Mouse (Mus musculus): Measurements from ENCODE around the gene Cenpl. TPM values are rescaled to one million over a fixed set of nuclear protein-coding genes. Genes with fewer than 3 reads are reported as not detected.
"Not testable (repeated sequence)": the region's sequence is repeated elsewhere in the genome, so short reads cannot be mapped to it uniquely, and the experiment has no call there.

Cenpl gene
- polyA plus RNA-seq (2015; fragmentation: Nextera tagmentation; extraction: Ambion mirVana): 37.1 and 38.6 TPM in 2 replicates

GRCm38 (mm10) chr1:161070352-161071271, at the start of gene Cenpl, which contains the start of gene Dars2:
TSS of gene Cenpl (plus strand) at chr1:161070713.
TSS of gene Dars2 (minus strand) at chr1:161070658.
- under 1% methylated on average over 57 of the region's 57 CpGs for WGBS (ENCODE audit: insufficient replicate concordance)
- ATAC-seq (ENCODE audit: low read depth): peak; percentile 92
- H3K4me3 ChIP-seq (ENCODE audit: low read depth, low read length): peak within 1 kb of the TSS; percentile 94

GRCm38 (mm10) chr1:161025410-161026210, 44.9 kb upstream of the Cenpl start:
- no peak for ATAC-seq (ENCODE audit: low read depth)
- H3K9me3 ChIP-seq (replicated peaks; ENCODE audit: control insufficient read depth, low read length): no peaks in the 10 kb centered on the region
- no peaks in the 10 kb centered on the region for H3K36me3 ChIP-seq (ENCODE audit: control insufficient read depth, insufficient read depth)

More at GRCm38 (mm10) chr1:161070352-161071271, at the start of gene Cenpl, which contains the start of gene Dars2:
- H3K27me3 ChIP-seq (ENCODE audit: control insufficient read depth, insufficient read depth, low read depth, low read length): no peaks in the 10 kb centered on the region
- H3K36me3 ChIP-seq (ENCODE audit: control insufficient read depth, insufficient read depth): peaks cover 8% of the 10 kb centered on the region
- peak within 1 kb of the TSS; percentile 95 for H3K9ac ChIP-seq (ENCODE audit: low read depth, low read length)
- H3K4me1 ChIP-seq (ENCODE audit: control insufficient read depth, low read depth, low read length): peaks cover 34% of the 10 kb centered on the region
- H3K4me2 ChIP-seq (ENCODE audit: low read depth, low read length): peak within 1 kb of the TSS; percentile 85
- H3K27ac ChIP-seq (ENCODE audit: low read length): peak within 1 kb of the TSS; percentile 88
- no peaks in the 10 kb centered on the region for H3K9me3 ChIP-seq (replicated peaks; ENCODE audit: control insufficient read depth, low read length)

GRCm38 (mm10) chr1:161027196-161027595, 43.3 kb upstream of the Cenpl start:
- no peak for ATAC-seq (ENCODE audit: low read depth)
- no peak overlapping the region for H3K4me3 ChIP-seq (ENCODE audit: low read depth, low read length)
- WGBS (ENCODE audit: insufficient replicate concordance): 43% methylated on average over 2 of the region's 2 CpGs

More at GRCm38 (mm10) chr1:161025410-161026210, 44.9 kb upstream of the Cenpl start:
- H3K4me1 ChIP-seq (ENCODE audit: control insufficient read depth, low read depth, low read length): no peaks in the 10 kb centered on the region
- 79% methylated on average over 5 of the region's 5 CpGs for WGBS (ENCODE audit: insufficient replicate concordance)
- H3K27me3 ChIP-seq (ENCODE audit: control insufficient read depth, insufficient read depth, low read depth, low read length): no peaks in the 10 kb centered on the region
- no peak overlapping the region for H3K9ac ChIP-seq (ENCODE audit: low read depth, low read length)
- no peak overlapping the region for H3K4me2 ChIP-seq (ENCODE audit: low read depth, low read length)
- H3K27ac ChIP-seq (ENCODE audit: low read length): no peak overlapping the region
- no peak overlapping the region for H3K4me3 ChIP-seq (ENCODE audit: low read depth, low read length)

GRCm38 (mm10) chr1:161028427-161028826, 42.1 kb upstream of the Cenpl start:
- not testable (repeated sequence) for H3K27ac ChIP-seq (ENCODE audit: low read length); H3K27me3 ChIP-seq (ENCODE audit: control insufficient read depth, insufficient read depth, low read depth, low read length); ATAC-seq (ENCODE audit: low read depth); H3K4me2 ChIP-seq (ENCODE audit: low read depth, low read length); H3K36me3 ChIP-seq (ENCODE audit: control insufficient read depth, insufficient read depth); H3K4me3 ChIP-seq (ENCODE audit: low read depth, low read length); H3K4me1 ChIP-seq (ENCODE audit: control insufficient read depth, low read depth, low read length); H3K9ac ChIP-seq (ENCODE audit: low read depth, low read length); H3K9me3 ChIP-seq (replicated peaks; ENCODE audit: control insufficient read depth, low read length)
- 68% methylated on average over 1 of the region's 1 CpGs for WGBS (ENCODE audit: insufficient replicate concordance)

More at GRCm38 (mm10) chr1:161027196-161027595, 43.3 kb upstream of the Cenpl start:
- Histone ChIP-seq H3K27me3 (ENCODE audit: control insufficient read depth, insufficient read depth, low read depth, low read length) (no peaks in the 10 kb centered on the region), H3K4me2 (ENCODE audit: low read depth, low read length) (no peak overlapping the region), H3K27ac (ENCODE audit: low read length) (no peak overlapping the region), H3K9me3 (replicated peaks; ENCODE audit: control insufficient read depth, low read length) (no peaks in the 10 kb centered on the region), H3K9ac (ENCODE audit: low read depth, low read length) (no peak overlapping the region), H3K4me1 (ENCODE audit: control insufficient read depth, low read depth, low read length) (no peaks in the 10 kb centered on the region), H3K36me3 (ENCODE audit: control insufficient read depth, insufficient read depth) (no peaks in the 10 kb centered on the region)

- 68% methylated on average over 3 of the region's 3 CpGs for WGBS (ENCODE audit: insufficient replicate concordance)
- H3K36me3 ChIP-seq (ENCODE audit: control insufficient read depth, insufficient read depth): no peaks in the 10 kb centered on the region
- no peaks in the 10 kb centered on the region for H3K27me3 ChIP-seq (ENCODE audit: control insufficient read depth, insufficient read depth, low read depth, low read length)
- H3K4me1 ChIP-seq (ENCODE audit: control insufficient read depth, low read depth, low read length): peaks cover 11% of the 10 kb centered on the region
- no peak overlapping the region for H3K4me2 ChIP-seq (ENCODE audit: low read depth, low read length)
- H3K9me3 ChIP-seq (replicated peaks; ENCODE audit: control insufficient read depth, low read length): no peaks in the 10 kb centered on the region
- H3K9ac ChIP-seq (ENCODE audit: low read depth, low read length): no peak overlapping the region
- no peak overlapping the region for H3K27ac ChIP-seq (ENCODE audit: low read length)
- no peak overlapping the region for H3K4me3 ChIP-seq (ENCODE audit: low read depth, low read length)
- ATAC-seq (ENCODE audit: low read depth): no peak
These were observed 40.5 kb upstream of the Cenpl start for GRCm38 (mm10) chr1:161030058-161030457.

GRCm38 (mm10) chr1:161031881-161032280, 38.6 kb upstream of the Cenpl start:
- no peaks in the 10 kb centered on the region for H3K27me3 ChIP-seq (ENCODE audit: control insufficient read depth, insufficient read depth, low read depth, low read length)
- H3K36me3 ChIP-seq (ENCODE audit: control insufficient read depth, insufficient read depth): peaks cover 10% of the 10 kb centered on the region
- no peaks in the 10 kb centered on the region for H3K9me3 ChIP-seq (replicated peaks; ENCODE audit: control insufficient read depth, low read length)
- H3K9ac ChIP-seq (ENCODE audit: low read depth, low read length): no peak overlapping the region
- no peak overlapping the region for H3K4me2 ChIP-seq (ENCODE audit: low read depth, low read length)
- no peak overlapping the region for H3K27ac ChIP-seq (ENCODE audit: low read length)
- 86% methylated on average over 9 of the region's 9 CpGs for WGBS (ENCODE audit: insufficient replicate concordance)
- ATAC-seq (ENCODE audit: low read depth): no peak
- peaks cover 14% of the 10 kb centered on the region for H3K4me1 ChIP-seq (ENCODE audit: control insufficient read depth, low read depth, low read length)
- no peak overlapping the region for H3K4me3 ChIP-seq (ENCODE audit: low read depth, low read length)

- WGBS (ENCODE audit: insufficient replicate concordance): 63% methylated on average over 7 of the region's 7 CpGs
- H3K27me3 ChIP-seq (ENCODE audit: control insufficient read depth, insufficient read depth, low read depth, low read length): no peaks in the 10 kb centered on the region
- H3K9ac ChIP-seq (ENCODE audit: low read depth, low read length): no peak overlapping the region
- H3K9me3 ChIP-seq (replicated peaks; ENCODE audit: control insufficient read depth, low read length): no peaks in the 10 kb centered on the region
- no peak overlapping the region for H3K27ac ChIP-seq (ENCODE audit: low read length)
- no peak overlapping the region for H3K4me2 ChIP-seq (ENCODE audit: low read depth, low read length)
- peaks cover 13% of the 10 kb centered on the region for H3K36me3 ChIP-seq (ENCODE audit: control insufficient read depth, insufficient read depth)
- no peak for ATAC-seq (ENCODE audit: low read depth)
- peaks cover 15% of the 10 kb centered on the region for H3K4me1 ChIP-seq (ENCODE audit: control insufficient read depth, low read depth, low read length)
- no peak overlapping the region for H3K4me3 ChIP-seq (ENCODE audit: low read depth, low read length)
These were observed 38.2 kb upstream of the Cenpl start for GRCm38 (mm10) chr1:161032345-161032744.

GRCm38 (mm10) chr1:161033856-161034434, 36.6 kb upstream of the Cenpl start:
- no peaks in the 10 kb centered on the region for H3K9me3 ChIP-seq (replicated peaks; ENCODE audit: control insufficient read depth, low read length)
- H3K27ac ChIP-seq (ENCODE audit: low read length): peak overlapping the region; percentile 99
- ATAC-seq (ENCODE audit: low read depth): no peak
- H3K9ac ChIP-seq (ENCODE audit: low read depth, low read length): peak overlapping the region; percentile 79
- peaks cover 27% of the 10 kb centered on the region for H3K36me3 ChIP-seq (ENCODE audit: control insufficient read depth, insufficient read depth)
- H3K4me1 ChIP-seq (ENCODE audit: control insufficient read depth, low read depth, low read length): peaks cover 19% of the 10 kb centered on the region
- WGBS (ENCODE audit: insufficient replicate concordance): under 1% methylated on average over 21 of the region's 21 CpGs
- no peaks in the 10 kb centered on the region for H3K27me3 ChIP-seq (ENCODE audit: control insufficient read depth, insufficient read depth, low read depth, low read length)
- H3K4me3 ChIP-seq (ENCODE audit: low read depth, low read length): peak overlapping the region; percentile 84
- H3K4me2 ChIP-seq (ENCODE audit: low read depth, low read length): peak overlapping the region; percentile 80
